Mouse (Mus musculus): ENCODE data around the gene Strc. TPM values are rescaled to one million over a fixed set of nuclear protein-coding genes. Genes with fewer than 3 reads are reported as not detected.

Strc gene
- polyA plus RNA-seq, 1 experiment from 2014 or later = not detected

GRCm38 (mm10) chr2:121408160-121408559 lies 21.2 kb upstream of the Strc start:
- Histone ChIP-seq H3K4me1 (replicated peaks) (0 out of 2 replicates have a peak, but pooled peaks cover 3% of the 10 kb centered on the region), H3K27ac (no peak overlapping the region), H3K27me3 (no peaks in the 10 kb centered on the region), H3K9me3 (0 out of 2 replicates have a peak, but pooled peaks cover 4% of the 10 kb centered on the region), H3K4me2 (no peak overlapping the region), H3K9ac (replicated peaks) (no peak overlapping the region), H3K36me3 (no peaks in the 10 kb centered on the region), H3K4me3 (replicated peaks) (no peak overlapping the region)
- WGBS = 30% methylated on average over 4 of the region's 4 CpGs
- no peak for ATAC-seq (ENCODE audit: insufficient number of reproducible peaks, insufficient read depth, low FRiP score, low TSS enrichment, low read depth)

DNA sequence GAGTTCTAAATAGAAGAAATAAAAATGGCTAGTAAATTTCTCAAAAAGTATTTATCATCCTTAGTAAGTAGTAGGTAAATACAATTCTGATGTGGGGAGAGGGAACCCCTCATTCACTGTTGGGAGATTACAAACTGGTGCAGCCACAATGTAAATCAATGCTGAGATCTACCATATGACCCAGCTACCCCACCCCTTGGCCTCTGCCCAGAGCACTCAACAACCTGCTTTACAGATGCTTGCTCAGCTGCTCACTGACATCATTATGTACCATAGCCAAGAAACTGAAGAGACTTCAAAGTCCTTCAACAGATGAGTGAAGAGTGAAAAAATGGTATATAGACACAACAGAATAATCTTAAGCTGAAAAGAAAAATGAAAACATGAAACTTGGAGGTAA lies 16.3 kb upstream of the Strc start:
- Histone ChIP-seq H3K4me2 (no peak overlapping the region), H3K9ac (replicated peaks) (no peak overlapping the region), H3K9me3 (0 out of 2 replicates have a peak, but pooled peaks cover 2% of the 10 kb centered on the region), H3K27me3 (no peaks in the 10 kb centered on the region), H3K4me1 (replicated peaks) (0 out of 2 replicates have a peak, but pooled peaks cover under 1% of the 10 kb centered on the region), H3K36me3 (no peaks in the 10 kb centered on the region), H3K4me3 (replicated peaks) (no peak overlapping the region), H3K27ac (no peak overlapping the region)
- ATAC-seq (ENCODE audit: insufficient number of reproducible peaks, insufficient read depth, low FRiP score, low TSS enrichment, low read depth) = no peak

GRCm38 (mm10) chr2:121396624-121397023 lies 9.7 kb upstream of the Strc start:
- 16% methylated on average over 8 of the region's 8 CpGs for WGBS
- H3K9me3 ChIP-seq = no peaks in the 10 kb centered on the region
- no peak overlapping the region for H3K4me2 ChIP-seq
- ATAC-seq (ENCODE audit: insufficient number of reproducible peaks, insufficient read depth, low FRiP score, low TSS enrichment, low read depth) = no peak
- no peak overlapping the region for H3K4me3 ChIP-seq (replicated peaks)
- 0 out of 2 replicates have a peak, but pooled peaks cover 3% of the 10 kb centered on the region for H3K4me1 ChIP-seq (replicated peaks)
- no peak overlapping the region for H3K27ac ChIP-seq
- H3K27me3 ChIP-seq = no peaks in the 10 kb centered on the region
- no peak overlapping the region for H3K9ac ChIP-seq (replicated peaks)
- H3K36me3 ChIP-seq = no peaks in the 10 kb centered on the region

DNA sequence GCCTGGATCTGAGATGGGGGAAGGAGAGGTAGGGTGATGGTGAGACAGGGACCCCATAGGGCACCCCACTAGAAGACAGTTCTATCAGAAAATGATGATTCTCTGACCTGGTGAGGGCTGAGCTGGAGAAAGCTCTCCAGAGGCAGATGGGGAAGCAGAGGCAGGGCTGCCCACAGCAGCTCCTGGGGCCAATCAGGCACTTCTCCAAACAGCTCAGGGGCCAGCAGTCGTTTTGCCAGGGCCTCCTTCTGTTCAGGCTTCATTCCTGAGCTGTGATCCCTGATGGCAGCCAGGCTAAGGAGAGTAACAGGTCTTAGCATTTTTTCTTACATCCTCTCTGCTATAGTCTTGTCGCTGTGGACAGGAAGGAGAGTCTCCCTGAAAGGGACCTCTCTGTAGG lies 12.2 kb downstream of the Strc start:
- no peak for ATAC-seq (ENCODE audit: insufficient number of reproducible peaks, insufficient read depth, low FRiP score, low TSS enrichment, low read depth)
- Histone ChIP-seq H3K4me2 (no peak overlapping the region), H3K27me3 (peaks cover 11% of the 10 kb centered on the region; the same call in 1 of the 2 replicates), H3K9me3 (no peaks in the 10 kb centered on the region), H3K9ac (replicated peaks) (peak overlapping the region; percentile 18; the same call in 1 of the 2 replicates), H3K27ac (no peak overlapping the region), H3K4me1 (replicated peaks) (no peaks in the 10 kb centered on the region), H3K4me3 (replicated peaks) (no peak overlapping the region), H3K36me3 (no peaks in the 10 kb centered on the region)
- 47% methylated on average over 2 of the region's 2 CpGs for WGBS

DNA sequence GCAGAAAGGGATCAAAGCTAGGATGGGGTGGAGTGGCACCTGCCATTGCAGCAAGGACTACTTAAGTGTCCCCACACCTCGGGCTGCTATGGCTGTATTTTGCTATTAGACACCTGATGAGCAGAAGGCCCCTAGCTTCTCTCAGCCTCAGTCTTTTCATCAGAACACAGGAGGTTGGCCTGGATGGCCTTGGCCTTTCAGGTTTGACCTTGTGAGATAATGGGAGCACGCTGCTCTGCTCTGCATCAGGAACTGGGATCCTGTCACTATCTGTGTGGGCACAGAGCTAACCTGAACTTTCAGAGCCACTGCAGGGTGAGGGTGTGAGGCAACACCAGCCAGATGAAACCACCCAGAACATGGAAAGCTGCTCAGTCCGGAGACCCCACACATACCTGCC lies 14.7 kb downstream of the Strc start:
- Histone ChIP-seq H3K4me1 (replicated peaks) (no peaks in the 10 kb centered on the region), H3K27ac (no peak overlapping the region), H3K9ac (replicated peaks) (no peak overlapping the region), H3K4me2 (no peak overlapping the region), H3K36me3 (no peaks in the 10 kb centered on the region), H3K4me3 (replicated peaks) (no peak overlapping the region), H3K9me3 (no peaks in the 10 kb centered on the region), H3K27me3 (peaks cover 11% of the 10 kb centered on the region; the same call in 1 of the 2 replicates)
- 86% methylated on average over 3 of the region's 3 CpGs for WGBS
- ATAC-seq (ENCODE audit: insufficient number of reproducible peaks, insufficient read depth, low FRiP score, low TSS enrichment, low read depth) = no peak

DNA sequence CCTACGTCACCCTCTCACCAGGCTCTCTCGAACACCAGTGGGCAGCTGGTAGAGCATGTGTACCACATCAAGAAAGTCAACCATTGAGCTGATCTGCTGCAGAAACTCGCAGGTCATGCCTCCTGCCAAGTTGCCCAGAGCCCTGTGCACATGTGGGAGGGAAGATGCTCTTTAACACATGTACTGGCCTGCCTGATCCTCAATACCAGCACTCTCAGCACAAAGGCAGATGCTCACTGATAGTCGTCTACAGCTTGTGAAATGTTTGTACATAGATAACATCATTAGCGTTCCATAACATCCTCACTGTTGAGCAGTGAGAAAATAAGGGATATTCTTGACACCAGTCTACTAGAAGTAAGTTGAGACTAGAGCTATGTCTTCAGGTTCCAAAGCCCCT lies 16.0 kb downstream of the Strc start:
- Histone ChIP-seq H3K4me3 (replicated peaks) (no peak overlapping the region), H3K4me1 (replicated peaks) (no peaks in the 10 kb centered on the region), H3K4me2 (no peak overlapping the region), H3K36me3 (no peaks in the 10 kb centered on the region), H3K9me3 (no peaks in the 10 kb centered on the region), H3K27ac (no peak overlapping the region), H3K9ac (replicated peaks) (no peak overlapping the region), H3K27me3 (peaks cover 11% of the 10 kb centered on the region; the same call in 1 of the 2 replicates)
- no peak for ATAC-seq (ENCODE audit: insufficient number of reproducible peaks, insufficient read depth, low FRiP score, low TSS enrichment, low read depth)
- 84% methylated on average over 5 of the region's 5 CpGs for whole genome bisulfite sequencing

GRCm38 (mm10) chr2:121368831-121369230 lies 18.1 kb downstream of the Strc start:
- H3K27me3 ChIP-seq = 0 out of 2 replicates have a peak, but pooled peaks cover 4% of the 10 kb centered on the region
- no peak overlapping the region for H3K4me3 ChIP-seq (replicated peaks)
- no peak overlapping the region for H3K27ac ChIP-seq
- H3K9ac ChIP-seq (replicated peaks) = no peak overlapping the region
- ATAC-seq (ENCODE audit: insufficient number of reproducible peaks, insufficient read depth, low FRiP score, low TSS enrichment, low read depth) = no peak
- H3K36me3 ChIP-seq = no peaks in the 10 kb centered on the region
- H3K9me3 ChIP-seq = no peaks in the 10 kb centered on the region
- H3K4me2 ChIP-seq = no peak overlapping the region
- no peaks in the 10 kb centered on the region for H3K4me1 ChIP-seq (replicated peaks)
- 81% methylated on average over 2 of the region's 2 CpGs for WGBS

- Histone ChIP-seq H3K9me3 (no peaks in the 10 kb centered on the region), H3K9ac (replicated peaks) (no peak overlapping the region), H3K27me3 (peaks cover 10% of the 10 kb centered on the region), H3K4me1 (replicated peaks) (peaks cover 5% of the 10 kb centered on the region), H3K27ac (no peak overlapping the region), H3K4me3 (replicated peaks) (no peak overlapping the region), H3K36me3 (no peaks in the 10 kb centered on the region), H3K4me2 (no peak overlapping the region)
- WGBS = 87% methylated on average over 3 of the region's 3 CpGs
- ATAC-seq (ENCODE audit: insufficient number of reproducible peaks, insufficient read depth, low FRiP score, low TSS enrichment, low read depth) = no peak
Observed at GRCm38 (mm10) chr2:121363656-121364055, 23.3 kb downstream of the Strc start.

DNA sequence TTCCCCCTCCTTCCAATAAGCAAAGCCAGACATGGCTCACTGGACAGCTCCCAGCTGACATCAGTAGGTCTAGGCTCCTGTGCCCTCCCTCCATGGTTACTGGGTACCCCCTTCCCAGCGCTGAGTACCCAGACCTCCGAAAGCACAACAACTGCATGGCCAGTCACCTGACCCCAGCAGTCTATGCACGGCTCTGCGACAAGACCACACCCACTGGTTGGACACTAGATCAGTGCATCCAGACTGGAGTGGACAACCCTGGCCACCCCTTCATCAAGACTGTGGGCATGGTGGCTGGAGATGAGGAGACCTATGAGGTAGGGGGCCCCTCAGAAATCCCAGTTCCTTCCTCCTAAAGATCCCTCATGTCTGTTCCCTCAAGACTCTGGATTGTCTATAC lies 27.5 kb downstream of the Strc start:
- peaks cover 14% of the 10 kb centered on the region for H3K4me1 ChIP-seq (replicated peaks)
- no peak overlapping the region for H3K4me2 ChIP-seq
- no peaks in the 10 kb centered on the region for H3K9me3 ChIP-seq
- no peaks in the 10 kb centered on the region for H3K36me3 ChIP-seq
- H3K27ac ChIP-seq = no peak overlapping the region
- no peak for ATAC-seq (ENCODE audit: insufficient number of reproducible peaks, insufficient read depth, low FRiP score, low TSS enrichment, low read depth)
- H3K27me3 ChIP-seq = peaks cover 19% of the 10 kb centered on the region
- H3K4me3 ChIP-seq (replicated peaks) = no peak overlapping the region
- 50% methylated on average over 4 of the region's 4 CpGs for WGBS
- H3K9ac ChIP-seq (replicated peaks) = no peak overlapping the region

GRCm38 (mm10) chr2:121358381-121358780 lies 28.6 kb downstream of the Strc start:
- H3K9me3 ChIP-seq = no peaks in the 10 kb centered on the region
- peak overlapping the region; percentile 28 for H3K4me3 ChIP-seq (replicated peaks)
- 0% methylated on average over 16 of the region's 16 CpGs for WGBS
- H3K4me2 ChIP-seq = peak overlapping the region; percentile 62
- H3K4me1 ChIP-seq (replicated peaks) = peaks cover 17% of the 10 kb centered on the region
- no peak overlapping the region for H3K27ac ChIP-seq
- no peak for ATAC-seq (ENCODE audit: insufficient number of reproducible peaks, insufficient read depth, low FRiP score, low TSS enrichment, low read depth)
- peaks cover 19% of the 10 kb centered on the region for H3K27me3 ChIP-seq
- no peaks in the 10 kb centered on the region for H3K36me3 ChIP-seq
- no peak overlapping the region for H3K9ac ChIP-seq (replicated peaks)

DNA sequence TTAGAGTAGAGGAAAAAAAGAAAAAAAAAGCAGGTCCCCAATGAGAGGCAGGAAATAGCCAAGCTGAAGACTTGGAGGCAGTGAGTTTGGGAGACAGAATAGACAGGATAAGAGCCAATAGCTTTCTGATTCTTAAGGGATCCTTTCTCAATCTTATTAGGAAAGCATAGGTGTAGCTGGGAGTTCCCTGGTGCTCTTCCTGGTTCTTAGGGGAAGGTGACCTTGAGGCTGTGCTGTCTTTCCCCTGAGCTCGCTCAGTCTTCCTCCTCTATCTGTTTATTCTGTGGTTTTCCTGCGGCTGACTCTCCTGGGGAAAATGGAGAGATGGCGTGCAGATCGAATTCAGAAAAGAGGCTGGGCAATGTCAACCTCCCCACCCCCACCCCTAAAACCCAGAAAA lies 29.0 kb downstream of the Strc start:
- H3K4me2 ChIP-seq = peak overlapping the region; percentile 62
- ATAC-seq (ENCODE audit: insufficient number of reproducible peaks, insufficient read depth, low FRiP score, low TSS enrichment, low read depth) = no peak
- 3% methylated on average over 4 of the region's 4 CpGs for WGBS

DNA sequence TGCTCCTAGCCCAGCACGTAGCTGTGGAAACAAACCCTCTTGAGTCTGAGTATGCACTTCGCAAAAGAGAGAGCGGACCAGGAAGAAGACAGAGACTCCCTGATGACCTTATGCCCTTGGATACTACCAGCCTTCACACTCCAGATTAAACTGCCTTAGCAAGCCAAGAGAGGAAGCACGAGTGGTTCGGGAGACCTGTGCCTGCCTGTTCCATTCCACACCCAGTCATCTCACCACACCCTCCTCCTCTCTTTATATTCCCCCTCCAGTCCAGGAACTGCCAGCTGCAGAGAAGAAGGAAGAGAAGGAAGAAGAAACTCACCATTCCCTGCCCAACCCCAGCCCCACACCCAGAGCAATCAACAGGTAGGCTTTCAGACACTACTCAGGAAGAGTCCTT lies 29.5 kb downstream of the Strc start, which contains the start of gene Ckmt1:
TSS of gene Ckmt1 (plus strand) at position 221 of the 400 bp plus-strand sequence.
- Histone ChIP-seq H3K27ac (no peak within 1 kb of the TSS), H3K9me3 (no peaks in the 10 kb centered on the region), H3K4me3 (replicated peaks) (peak within 1 kb of the TSS; percentile 28), H3K9ac (replicated peaks) (no peak within 1 kb of the TSS), H3K36me3 (no peaks in the 10 kb centered on the region), H3K4me1 (replicated peaks) (peaks cover 17% of the 10 kb centered on the region), H3K27me3 (peaks cover 19% of the 10 kb centered on the region), H3K4me2 (peak within 1 kb of the TSS; percentile 62)
- WGBS = 69% methylated on average over 5 of the region's 5 CpGs
- ATAC-seq (ENCODE audit: insufficient number of reproducible peaks, insufficient read depth, low FRiP score, low TSS enrichment, low read depth) = no peak

More for the DNA sequence above, 29.0 kb downstream of the Strc start:
- Histone ChIP-seq H3K4me3 (replicated peaks) (peak overlapping the region; percentile 28; the same call in 1 of the 2 replicates), H3K27ac (no peak overlapping the region), H3K9me3 (no peaks in the 10 kb centered on the region), H3K36me3 (no peaks in the 10 kb centered on the region), H3K9ac (replicated peaks) (no peak overlapping the region), H3K4me1 (replicated peaks) (peaks cover 17% of the 10 kb centered on the region), H3K27me3 (peaks cover 19% of the 10 kb centered on the region)

Measured in limb, embryonic 12.5 days (tissue).